Mouse (Mus musculus): ENCODE results near the gene Efcab14.

- TF ChIP-seq POLR2A (IDR thresholded peaks at IDR 0.05; ENCODE audit: insufficient read length, low read depth) (no peak), SRF (IDR thresholded peaks at IDR 0.05; ENCODE audit: control insufficient read depth, insufficient read length, low read depth) (no peak), MAX (IDR thresholded peaks at IDR 0.05; ENCODE audit: low read depth) (no peak), USF1 (IDR thresholded peaks at IDR 0.05; ENCODE audit: low read depth) (no peak), MYOD1 (IDR thresholded peaks at IDR 0.05; ENCODE audit: control insufficient read depth in 1 of 3, insufficient read length in 2 of 3, low read depth in 2 of 3) (no peak), E2F4 (IDR thresholded peaks at IDR 0.05; ENCODE audit: insufficient read depth) (no peak), TCF12 (IDR thresholded peaks at IDR 0.05; ENCODE audit: insufficient read depth, poor library complexity, severe bottlenecking) (no peak), CEBPB (IDR thresholded peaks at IDR 0.05; ENCODE audit: insufficient read depth, poor library complexity, severe bottlenecking) (no peak), REST (IDR thresholded peaks at IDR 0.05; ENCODE audit: insufficient read depth, insufficient read length) (no peak), POLR2AphosphoS2 (IDR thresholded peaks at IDR 0.05; ENCODE audit: insufficient read length, low read depth) (no peak), MYOG (IDR thresholded peaks at IDR 0.05; ENCODE audit: control insufficient read depth in 1 of 3, insufficient read depth in 1 of 3, insufficient read length in 2 of 3, low read depth in 2 of 3) (no peak), TCF3 (IDR thresholded peaks at IDR 0.05; ENCODE audit: insufficient read length, low read depth) (no peak)
Observed at GRCm38 (mm10) chr4:115785511-115786034, 48.0 kb downstream of the Efcab14 start.
